Mouse (Mus musculus): ENCODE results near the gene Tas2r143. TPM values are rescaled to one million over a fixed set of nuclear protein-coding genes. Genes with fewer than 3 reads are reported as not detected.

The Tas2r143 gene
- not detected in 2 replicates for polyA plus RNA-seq (2012)

GRCm38 (mm10) chr6:42399938-42400337 is at the start of gene Tas2r143:
Gene Tas2r143 (plus strand): TSS chr6:42400238.
- Histone ChIP-seq H3K9me3 (ENCODE audit: control insufficient read depth, low read length) (no peaks in the 10 kb centered on the region), H3K4me1 (ENCODE audit: control insufficient read depth) (no peaks in the 10 kb centered on the region), H3K36me3 (ENCODE audit: control insufficient read depth) (no peaks in the 10 kb centered on the region), H3K27me3 (ENCODE audit: control insufficient read depth) (no peaks in the 10 kb centered on the region), H3K4me3 (replicated peaks) (no peak within 1 kb of the TSS)
- TF ChIP-seq TAL1 (IDR thresholded peaks at IDR 0.05; ENCODE audit: low read length) (no peak), GATA1 (IDR thresholded peaks at IDR 0.05; ENCODE audit: low read length) (no peak)

GRCm38 (mm10) chr6:42350968-42351775 is 48.9 kb upstream of the Tas2r143 start:
- Histone ChIP-seq H3K27me3 (ENCODE audit: control insufficient read depth) (peaks cover 23% of the 10 kb centered on the region), H3K4me1 (ENCODE audit: control insufficient read depth) (peaks cover 43% of the 10 kb centered on the region), H3K9me3 (ENCODE audit: control insufficient read depth, low read length) (no peaks in the 10 kb centered on the region), H3K36me3 (ENCODE audit: control insufficient read depth) (peaks cover 7% of the 10 kb centered on the region; the same call in 1 of the 2 replicates), H3K4me3 (replicated peaks) (peak overlapping the region; percentile 64)
- TF ChIP-seq GATA1 (IDR thresholded peaks at IDR 0.05; ENCODE audit: low read length) (no peak), TAL1 (IDR thresholded peaks at IDR 0.05; ENCODE audit: low read length) (no peak)

- Histone ChIP-seq H3K36me3 (ENCODE audit: control insufficient read depth) (peaks cover 10% of the 10 kb centered on the region; the same call in 1 of the 2 replicates), H3K4me3 (replicated peaks) (no peak overlapping the region), H3K27me3 (ENCODE audit: control insufficient read depth) (peaks cover 23% of the 10 kb centered on the region), H3K9me3 (ENCODE audit: control insufficient read depth, low read length) (no peaks in the 10 kb centered on the region), H3K4me1 (ENCODE audit: control insufficient read depth) (peaks cover 43% of the 10 kb centered on the region)
- no peak for TF ChIP-seq GATA1 (IDR thresholded peaks at IDR 0.05; ENCODE audit: low read length)
- TF ChIP-seq TAL1 (IDR thresholded peaks at IDR 0.05; ENCODE audit: low read length), result no peak
These were observed 48.1 kb upstream of the Tas2r143 start for GRCm38 (mm10) chr6:42351776-42352485.

GRCm38 (mm10) chr6:42352486-42352846 is 47.6 kb upstream of the Tas2r143 start:
- Histone ChIP-seq H3K4me1 (ENCODE audit: control insufficient read depth) (peaks cover 43% of the 10 kb centered on the region), H3K9me3 (ENCODE audit: control insufficient read depth, low read length) (no peaks in the 10 kb centered on the region), H3K4me3 (replicated peaks) (no peak overlapping the region), H3K27me3 (ENCODE audit: control insufficient read depth) (peaks cover 23% of the 10 kb centered on the region), H3K36me3 (ENCODE audit: control insufficient read depth) (peaks cover 10% of the 10 kb centered on the region; the same call in 1 of the 2 replicates)
- no peak for TF ChIP-seq GATA1 (IDR thresholded peaks at IDR 0.05; ENCODE audit: low read length)
- TF ChIP-seq TAL1 (IDR thresholded peaks at IDR 0.05; ENCODE audit: low read length), result no peak

- Histone ChIP-seq H3K9me3 (ENCODE audit: control insufficient read depth, low read length) (no peaks in the 10 kb centered on the region), H3K27me3 (ENCODE audit: control insufficient read depth) (peaks cover 23% of the 10 kb centered on the region), H3K36me3 (ENCODE audit: control insufficient read depth) (peaks cover 17% of the 10 kb centered on the region), H3K4me1 (ENCODE audit: control insufficient read depth) (peaks cover 43% of the 10 kb centered on the region), H3K4me3 (replicated peaks) (no peak overlapping the region)
- TF ChIP-seq TAL1 (IDR thresholded peaks at IDR 0.05; ENCODE audit: low read length) (no peak), GATA1 (IDR thresholded peaks at IDR 0.05; ENCODE audit: low read length) (no peak)
These were observed 46.9 kb upstream of the Tas2r143 start for GRCm38 (mm10) chr6:42353180-42353579.

- Histone ChIP-seq H3K4me1 (ENCODE audit: control insufficient read depth) (peaks cover 38% of the 10 kb centered on the region), H3K27me3 (ENCODE audit: control insufficient read depth) (peaks cover 19% of the 10 kb centered on the region), H3K36me3 (ENCODE audit: control insufficient read depth) (peaks cover 23% of the 10 kb centered on the region), H3K9me3 (ENCODE audit: control insufficient read depth, low read length) (no peaks in the 10 kb centered on the region), H3K4me3 (replicated peaks) (no peak overlapping the region)
- no peak for TF ChIP-seq GATA1 (IDR thresholded peaks at IDR 0.05; ENCODE audit: low read length)
- TF ChIP-seq TAL1 (IDR thresholded peaks at IDR 0.05; ENCODE audit: low read length), result no peak
These were observed 45.7 kb upstream of the Tas2r143 start for GRCm38 (mm10) chr6:42354076-42355019.

- H3K27me3 ChIP-seq (ENCODE audit: control insufficient read depth), result peaks cover 9% of the 10 kb centered on the region
- H3K9me3 ChIP-seq (ENCODE audit: control insufficient read depth, low read length), result no peaks in the 10 kb centered on the region
- peaks cover 23% of the 10 kb centered on the region for H3K36me3 ChIP-seq (ENCODE audit: control insufficient read depth)
- no peak overlapping the region for H3K4me3 ChIP-seq (replicated peaks)
- H3K4me1 ChIP-seq (ENCODE audit: control insufficient read depth), result peaks cover 28% of the 10 kb centered on the region
- TF ChIP-seq TAL1 (IDR thresholded peaks at IDR 0.05; ENCODE audit: low read length) (no peak), GATA1 (IDR thresholded peaks at IDR 0.05; ENCODE audit: low read length) (no peak)
These were observed 44.7 kb upstream of the Tas2r143 start for GRCm38 (mm10) chr6:42355366-42355765.

- no peaks in the 10 kb centered on the region for H3K9me3 ChIP-seq (ENCODE audit: control insufficient read depth, low read length)
- peaks cover 23% of the 10 kb centered on the region for H3K36me3 ChIP-seq (ENCODE audit: control insufficient read depth)
- peaks cover 3% of the 10 kb centered on the region for H3K27me3 ChIP-seq (ENCODE audit: control insufficient read depth)
- no peak for TF ChIP-seq GATA1 (IDR thresholded peaks at IDR 0.05; ENCODE audit: low read length)
- TF ChIP-seq TAL1 (IDR thresholded peaks at IDR 0.05; ENCODE audit: low read length), result no peak
- H3K4me3 ChIP-seq (replicated peaks), result no peak overlapping the region
- peaks cover 21% of the 10 kb centered on the region for H3K4me1 ChIP-seq (ENCODE audit: control insufficient read depth)
These were observed 44.0 kb upstream of the Tas2r143 start for GRCm38 (mm10) chr6:42355794-42356600.
